Mouse (Mus musculus): ENCODE measurements around the gene Sirt2.

Gene Sirt2

GRCm38 (mm10) chr7:28809401-28810089 lies 43.0 kb downstream of the Sirt2 start:
- in situ Hi-C loops (cut with MboI; ENCODE audit: low pct_unique_long_range_greater_than_20kb in 1 of 2, low sequenced_read_pairs in 2 of 2, unreplicated experiment in 1 of 2): no loop called here

- in situ Hi-C loops (cut with MboI; ENCODE audit: low pct_unique_long_range_greater_than_20kb in 1 of 2, low sequenced_read_pairs in 2 of 2, unreplicated experiment in 1 of 2): no loop called here
Measured at GRCm38 (mm10) chr7:28810107-28811066, 43.9 kb downstream of the Sirt2 start.

GRCm38 (mm10) chr7:28811228-28811627 lies 44.7 kb downstream of the Sirt2 start:
- in situ Hi-C loops (cut with MboI; ENCODE audit: low pct_unique_long_range_greater_than_20kb in 1 of 2, low sequenced_read_pairs in 2 of 2, unreplicated experiment in 1 of 2): no loop called here

GRCm38 (mm10) chr7:28811640-28812275 lies 45.2 kb downstream of the Sirt2 start:
- in situ Hi-C loops (cut with MboI; ENCODE audit: low pct_unique_long_range_greater_than_20kb in 1 of 2, low sequenced_read_pairs in 2 of 2, unreplicated experiment in 1 of 2): no loop called here

- in situ Hi-C loops (cut with MboI; ENCODE audit: low pct_unique_long_range_greater_than_20kb in 1 of 2, low sequenced_read_pairs in 2 of 2, unreplicated experiment in 1 of 2): no loop called here
Measured at GRCm38 (mm10) chr7:28812436-28812835, 45.9 kb downstream of the Sirt2 start.

GRCm38 (mm10) chr7:28812949-28813348 lies 46.4 kb downstream of the Sirt2 start:
- in situ Hi-C loops (cut with MboI; ENCODE audit: low pct_unique_long_range_greater_than_20kb in 1 of 2, low sequenced_read_pairs in 2 of 2, unreplicated experiment in 1 of 2): no loop called here

GRCm38 (mm10) chr7:28814306-28815034 lies 47.9 kb downstream of the Sirt2 start:
- in situ Hi-C loops (cut with MboI; ENCODE audit: low pct_unique_long_range_greater_than_20kb in 1 of 2, low sequenced_read_pairs in 2 of 2, unreplicated experiment in 1 of 2): no loop called here

GRCm38 (mm10) chr7:28815230-28815629 lies 48.7 kb downstream of the Sirt2 start:
- in situ Hi-C loops (cut with MboI; ENCODE audit: low pct_unique_long_range_greater_than_20kb in 1 of 2, low sequenced_read_pairs in 2 of 2, unreplicated experiment in 1 of 2): no loop called here

GRCm38 (mm10) chr7:28816201-28816600 lies 49.7 kb downstream of the Sirt2 start:
- in situ Hi-C loops (cut with MboI; ENCODE audit: low pct_unique_long_range_greater_than_20kb in 1 of 2, low sequenced_read_pairs in 2 of 2, unreplicated experiment in 1 of 2): no loop called here

- in situ Hi-C loops (cut with MboI; ENCODE audit: low pct_unique_long_range_greater_than_20kb in 1 of 2, low sequenced_read_pairs in 2 of 2, unreplicated experiment in 1 of 2): no loop called here
Measured at GRCm38 (mm10) chr7:28816920-28817319, 50.4 kb downstream of the Sirt2 start.

GRCm38 (mm10) chr7:28817524-28817923 lies 51.0 kb downstream of the Sirt2 start:
- in situ Hi-C loops (cut with MboI; ENCODE audit: low pct_unique_long_range_greater_than_20kb in 1 of 2, low sequenced_read_pairs in 2 of 2, unreplicated experiment in 1 of 2): no loop called here

- in situ Hi-C loops (cut with MboI; ENCODE audit: low pct_unique_long_range_greater_than_20kb in 1 of 2, low sequenced_read_pairs in 2 of 2, unreplicated experiment in 1 of 2): no loop called here
Measured at GRCm38 (mm10) chr7:28817957-28818356, 51.4 kb downstream of the Sirt2 start.

- in situ Hi-C loops (cut with MboI; ENCODE audit: low pct_unique_long_range_greater_than_20kb in 1 of 2, low sequenced_read_pairs in 2 of 2, unreplicated experiment in 1 of 2): no loop called here
Measured at GRCm38 (mm10) chr7:28818436-28818835, 51.9 kb downstream of the Sirt2 start.

- in situ Hi-C loops (cut with MboI; ENCODE audit: low pct_unique_long_range_greater_than_20kb in 1 of 2, low sequenced_read_pairs in 2 of 2, unreplicated experiment in 1 of 2): no loop called here
Measured at GRCm38 (mm10) chr7:28818861-28819452, 52.4 kb downstream of the Sirt2 start.

GRCm38 (mm10) chr7:28819571-28819970 lies 53.0 kb downstream of the Sirt2 start:
- in situ Hi-C loops (cut with MboI; ENCODE audit: low pct_unique_long_range_greater_than_20kb in 1 of 2, low sequenced_read_pairs in 2 of 2, unreplicated experiment in 1 of 2): no loop called here

- in situ Hi-C loops (cut with MboI; ENCODE audit: low pct_unique_long_range_greater_than_20kb in 1 of 2, low sequenced_read_pairs in 2 of 2, unreplicated experiment in 1 of 2): no loop called here
Measured at GRCm38 (mm10) chr7:28820358-28821260, 54.1 kb downstream of the Sirt2 start.

- in situ Hi-C loops (cut with MboI; ENCODE audit: low pct_unique_long_range_greater_than_20kb in 1 of 2, low sequenced_read_pairs in 2 of 2, unreplicated experiment in 1 of 2): no loop called here
Measured at GRCm38 (mm10) chr7:28821261-28821831, 54.8 kb downstream of the Sirt2 start.

Data from mouse embryonic stem cell (cell line).